Mouse (Mus musculus): ENCODE measurements at regions not wholly inside any gene's neighbourhood (a gene's known extent, or its start where the extent isn't known, plus 50 kb on each side); places are given as distances from the start of the nearest gene placed in this dataset.
A peak's percentile ranks its signal among the peaks of the same experiment; 100 is the strongest.

DNA sequence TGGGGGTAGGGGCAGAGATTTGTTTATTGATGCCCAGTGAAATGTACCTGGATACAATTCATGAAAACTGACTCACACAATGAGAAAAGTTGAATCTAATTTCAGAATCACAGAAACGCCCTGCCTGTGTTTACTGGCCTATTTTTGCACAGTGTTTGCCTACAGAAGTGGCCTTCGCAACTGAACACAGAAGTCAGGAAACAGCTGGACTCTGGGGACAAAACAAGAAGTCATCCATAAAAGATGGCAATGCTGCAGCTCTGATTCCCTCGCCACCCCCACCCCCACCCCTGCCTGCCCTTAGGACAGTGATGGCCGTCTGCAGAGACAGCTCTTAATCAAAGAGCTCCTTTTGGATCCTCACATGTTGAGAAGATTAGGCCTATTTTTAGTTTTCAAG is 150.0 kb upstream of the Galnt5 start:
- no peak overlapping the region for H3K27ac ChIP-seq (replicated peaks)
- no peak for ATAC-seq (ENCODE audit: low FRiP score, low read depth)
- 45% methylated on average over 4 of the region's 4 CpGs for WGBS
- H3K9ac ChIP-seq (replicated peaks): no peak overlapping the region
- H3K4me1 ChIP-seq: peaks cover 18% of the 10 kb centered on the region; the same call in 1 of the 2 replicates
- no peak overlapping the region for H3K4me2 ChIP-seq (replicated peaks)
- no peaks in the 10 kb centered on the region for H3K27me3 ChIP-seq
- no peaks in the 10 kb centered on the region for H3K9me3 ChIP-seq
- no peak overlapping the region for H3K4me3 ChIP-seq
- H3K36me3 ChIP-seq: no peaks in the 10 kb centered on the region

DNA sequence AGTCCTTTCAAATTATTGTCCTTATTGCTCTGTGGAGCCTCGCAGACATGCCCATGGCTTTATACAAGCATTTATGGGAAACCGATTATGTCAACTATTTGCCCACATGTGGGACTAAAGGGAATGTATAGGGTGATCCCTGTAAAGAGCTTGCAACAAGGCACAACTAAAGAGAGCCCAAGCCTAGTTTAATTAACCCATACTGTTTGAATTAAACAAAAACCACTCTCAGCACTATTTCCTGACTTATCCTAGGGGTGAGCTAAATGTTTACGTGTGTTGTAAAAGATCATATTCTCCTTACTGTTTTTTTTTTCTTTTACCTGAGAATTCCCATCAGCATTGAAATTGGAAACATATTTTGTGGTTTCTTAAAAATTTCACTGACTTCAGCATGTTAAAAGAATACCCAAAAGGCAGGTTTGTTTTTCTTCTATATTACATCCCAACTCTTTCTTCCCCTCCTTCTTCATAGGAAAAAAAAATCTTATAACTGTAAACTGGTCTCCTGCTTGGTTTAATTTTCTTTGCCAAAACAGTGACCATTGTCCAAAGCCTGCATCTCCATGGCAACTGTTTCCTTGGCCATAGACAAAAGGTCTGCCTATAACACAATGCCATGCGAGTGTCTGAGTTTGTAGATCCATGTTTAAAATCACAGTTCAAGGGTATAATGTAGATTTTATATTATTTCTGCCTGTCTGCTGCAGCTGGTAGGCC is 148.2 kb upstream of the Galnt5 start:
- Histone ChIP-seq H3K4me1 (peaks cover 18% of the 10 kb centered on the region; the same call in 1 of the 2 replicates), H3K36me3 (no peaks in the 10 kb centered on the region), H3K9me3 (no peaks in the 10 kb centered on the region), H3K4me3 (no peak overlapping the region), H3K4me2 (replicated peaks) (no peak overlapping the region), H3K27ac (replicated peaks) (no peak overlapping the region), H3K27me3 (no peaks in the 10 kb centered on the region), H3K9ac (replicated peaks) (no peak overlapping the region)
- peak; percentile 57; the same call in 1 of the 2 replicates for ATAC-seq (ENCODE audit: low FRiP score, low read depth)
- WGBS: 41% methylated on average over 4 of the region's 4 CpGs

GRCm38 (mm10) chr2:57850058-57850400 is 147.7 kb upstream of the Galnt5 start:
- Histone ChIP-seq H3K9me3 (no peaks in the 10 kb centered on the region), H3K9ac (replicated peaks) (no peak overlapping the region), H3K36me3 (no peaks in the 10 kb centered on the region), H3K27ac (replicated peaks) (no peak overlapping the region; the same call in 1 of the 2 replicates), H3K4me3 (no peak overlapping the region), H3K4me1 (peaks cover 18% of the 10 kb centered on the region; the same call in 1 of the 2 replicates), H3K4me2 (replicated peaks) (no peak overlapping the region), H3K27me3 (no peaks in the 10 kb centered on the region)
- whole genome bisulfite sequencing: 35% methylated on average over 5 of the region's 5 CpGs
- peak; percentile 67; the same call in 1 of the 2 replicates for ATAC-seq (ENCODE audit: low FRiP score, low read depth)

- Histone ChIP-seq H3K9ac (replicated peaks) (no peak overlapping the region), H3K9me3 (no peaks in the 10 kb centered on the region), H3K36me3 (no peaks in the 10 kb centered on the region), H3K4me3 (no peak overlapping the region), H3K27ac (replicated peaks) (no peak overlapping the region), H3K4me1 (no peaks in the 10 kb centered on the region), H3K4me2 (replicated peaks) (no peak overlapping the region), H3K27me3 (no peaks in the 10 kb centered on the region)
- 84% methylated on average over 14 of the region's 14 CpGs for WGBS
- ATAC-seq (ENCODE audit: low FRiP score, low read depth): no peak
Observed at GRCm38 (mm10) chr2:57856524-57857107, 141.1 kb upstream of the Galnt5 start.

GRCm38 (mm10) chr2:57865289-57865688 is 132.4 kb upstream of the Galnt5 start:
- H3K27ac ChIP-seq (replicated peaks): no peak overlapping the region
- no peak overlapping the region for H3K9ac ChIP-seq (replicated peaks)
- H3K27me3 ChIP-seq: no peaks in the 10 kb centered on the region
- WGBS: 64% methylated on average over 1 of the region's 1 CpGs
- no peak overlapping the region for H3K4me3 ChIP-seq
- H3K9me3 ChIP-seq: no peaks in the 10 kb centered on the region
- no peak for ATAC-seq (ENCODE audit: low FRiP score, low read depth)
- H3K4me1 ChIP-seq: no peaks in the 10 kb centered on the region
- no peaks in the 10 kb centered on the region for H3K36me3 ChIP-seq
- no peak overlapping the region for H3K4me2 ChIP-seq (replicated peaks)

DNA sequence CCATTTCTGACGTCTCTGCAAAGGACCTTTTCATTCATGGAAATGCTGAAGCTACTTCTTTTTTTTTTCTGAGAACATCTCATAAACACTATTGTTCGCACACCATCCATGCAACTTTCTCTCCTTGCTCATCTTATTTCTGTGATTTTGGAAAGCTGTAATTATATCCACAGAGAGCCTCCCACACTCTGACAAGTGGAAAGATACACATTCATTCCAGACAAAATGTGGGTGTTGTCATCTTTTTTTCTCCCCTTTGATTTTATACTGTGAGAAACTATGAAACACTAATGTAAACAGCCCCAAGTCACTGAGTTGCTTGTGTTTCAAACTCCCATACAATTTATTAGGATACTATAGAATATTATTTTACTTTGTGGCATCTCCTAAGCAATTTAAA is 129.6 kb upstream of the Galnt5 start:
- Histone ChIP-seq H3K4me3 (no peak overlapping the region), H3K4me1 (no peaks in the 10 kb centered on the region), H3K27ac (replicated peaks) (no peak overlapping the region), H3K36me3 (no peaks in the 10 kb centered on the region), H3K27me3 (no peaks in the 10 kb centered on the region), H3K9ac (replicated peaks) (no peak overlapping the region), H3K9me3 (no peaks in the 10 kb centered on the region), H3K4me2 (replicated peaks) (no peak overlapping the region)
- ATAC-seq (ENCODE audit: low FRiP score, low read depth): no peak
- WGBS: 80% methylated on average over 2 of the region's 2 CpGs

- no peak overlapping the region for H3K27ac ChIP-seq (replicated peaks)
- ATAC-seq (ENCODE audit: low FRiP score, low read depth): no peak
- no peak overlapping the region for H3K9ac ChIP-seq (replicated peaks)
- H3K4me2 ChIP-seq (replicated peaks): no peak overlapping the region
- H3K9me3 ChIP-seq: no peaks in the 10 kb centered on the region
- H3K4me1 ChIP-seq: no peaks in the 10 kb centered on the region
- no peaks in the 10 kb centered on the region for H3K36me3 ChIP-seq
- H3K27me3 ChIP-seq: no peaks in the 10 kb centered on the region
- 90% methylated on average over 7 of the region's 7 CpGs for WGBS
- H3K4me3 ChIP-seq: no peak overlapping the region
Observed at GRCm38 (mm10) chr2:57900168-57900567, 97.5 kb upstream of the Galnt5 start.

DNA sequence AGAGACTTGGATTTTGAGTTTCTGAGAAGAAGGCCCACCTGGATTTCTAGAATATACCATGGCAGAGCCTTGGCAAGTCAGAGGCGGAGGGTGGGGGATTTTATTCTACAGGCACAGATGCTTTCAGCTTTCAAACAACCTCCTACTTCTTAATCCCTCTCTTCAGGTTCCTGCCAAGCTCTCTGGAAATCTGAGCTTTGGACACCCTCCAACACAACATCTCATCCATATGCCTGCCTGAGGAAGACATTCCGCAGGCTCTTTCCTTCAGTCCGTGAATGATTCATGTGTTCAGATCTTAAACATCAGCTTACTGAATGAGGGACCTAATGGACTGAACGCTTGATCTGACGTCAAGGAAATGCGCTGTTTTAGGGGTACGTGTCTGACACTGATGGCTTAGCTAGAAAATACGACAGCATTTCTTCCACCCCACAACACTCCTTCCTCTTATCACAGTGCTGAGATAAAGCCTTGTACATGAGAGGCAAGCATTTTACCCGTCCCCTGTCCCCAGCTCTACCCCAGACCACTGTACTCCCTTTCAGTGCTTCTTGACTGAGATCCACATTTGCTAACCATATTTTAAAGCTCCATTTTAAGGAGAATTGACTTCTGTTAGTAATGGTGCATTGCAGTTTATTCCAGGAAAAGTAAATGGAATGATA is 97.0 kb upstream of the Galnt5 start:
- H3K9me3 ChIP-seq: no peaks in the 10 kb centered on the region
- H3K27ac ChIP-seq (replicated peaks): no peak overlapping the region
- ATAC-seq (ENCODE audit: low FRiP score, low read depth): no peak
- no peak overlapping the region for H3K4me3 ChIP-seq
- H3K4me1 ChIP-seq: no peaks in the 10 kb centered on the region
- H3K27me3 ChIP-seq: no peaks in the 10 kb centered on the region
- no peak overlapping the region for H3K9ac ChIP-seq (replicated peaks)
- 84% methylated on average over 9 of the region's 9 CpGs for WGBS
- H3K4me2 ChIP-seq (replicated peaks): no peak overlapping the region
- H3K36me3 ChIP-seq: no peaks in the 10 kb centered on the region

- no peaks in the 10 kb centered on the region for H3K27me3 ChIP-seq
- H3K27ac ChIP-seq (replicated peaks): no peak overlapping the region
- no peaks in the 10 kb centered on the region for H3K9me3 ChIP-seq
- no peaks in the 10 kb centered on the region for H3K36me3 ChIP-seq
- no peak overlapping the region for H3K4me3 ChIP-seq
- no peak for ATAC-seq (ENCODE audit: low FRiP score, low read depth)
- 98% methylated on average over 2 of the region's 2 CpGs for WGBS
- H3K9ac ChIP-seq (replicated peaks): no peak overlapping the region
- H3K4me2 ChIP-seq (replicated peaks): no peak overlapping the region
- no peaks in the 10 kb centered on the region for H3K4me1 ChIP-seq
Observed at GRCm38 (mm10) chr2:57905184-57905583, 92.5 kb upstream of the Galnt5 start.

DNA sequence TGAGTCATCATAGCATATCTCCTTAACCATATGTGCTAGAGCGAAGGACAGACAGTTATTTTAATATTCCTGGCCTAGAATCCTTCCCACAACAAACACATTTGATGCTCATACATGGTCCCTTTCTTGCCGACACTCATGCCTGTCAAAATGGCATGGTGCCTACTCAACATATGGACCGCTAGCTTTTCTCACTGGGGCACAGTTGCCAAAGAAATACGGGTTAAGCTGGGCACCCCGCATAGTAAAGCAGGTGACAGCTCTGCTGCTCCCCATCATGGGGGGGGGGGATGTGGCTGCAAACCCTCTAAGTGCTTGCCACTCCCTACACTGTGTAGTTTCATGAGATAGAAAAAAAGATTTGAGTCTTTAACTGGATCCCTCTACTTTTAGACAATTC is 90.7 kb upstream of the Galnt5 start:
- no peak overlapping the region for H3K4me2 ChIP-seq (replicated peaks)
- H3K4me1 ChIP-seq: no peaks in the 10 kb centered on the region
- ATAC-seq (ENCODE audit: low FRiP score, low read depth): no peak
- H3K27ac ChIP-seq (replicated peaks): no peak overlapping the region
- no peak overlapping the region for H3K4me3 ChIP-seq
- H3K36me3 ChIP-seq: no peaks in the 10 kb centered on the region
- no peak overlapping the region for H3K9ac ChIP-seq (replicated peaks)
- 87% methylated on average over 5 of the region's 5 CpGs for whole genome bisulfite sequencing
- no peaks in the 10 kb centered on the region for H3K27me3 ChIP-seq
- H3K9me3 ChIP-seq: no peaks in the 10 kb centered on the region

DNA sequence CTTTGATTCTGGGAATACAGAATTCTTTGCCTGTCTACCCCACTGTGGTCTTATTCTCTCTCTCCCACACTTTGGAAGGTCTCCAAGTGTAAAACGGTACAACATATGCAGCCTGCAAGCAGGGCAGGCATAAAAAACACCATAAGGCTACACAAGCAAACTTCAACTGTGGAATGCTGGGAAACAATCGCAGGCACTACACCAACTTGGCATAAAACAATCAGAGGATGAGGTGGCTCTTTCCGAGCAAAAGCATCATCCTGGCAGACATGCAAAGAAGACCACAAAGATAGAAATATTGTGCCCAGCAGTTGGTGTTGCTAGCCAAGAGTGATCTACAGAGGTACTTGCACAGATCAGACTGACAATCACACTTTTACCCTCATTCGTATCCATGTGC is 88.0 kb upstream of the Galnt5 start:
- no peak for ATAC-seq (ENCODE audit: low FRiP score, low read depth)
- H3K4me1 ChIP-seq: no peaks in the 10 kb centered on the region
- WGBS: 94% methylated on average over 4 of the region's 4 CpGs

DNA sequence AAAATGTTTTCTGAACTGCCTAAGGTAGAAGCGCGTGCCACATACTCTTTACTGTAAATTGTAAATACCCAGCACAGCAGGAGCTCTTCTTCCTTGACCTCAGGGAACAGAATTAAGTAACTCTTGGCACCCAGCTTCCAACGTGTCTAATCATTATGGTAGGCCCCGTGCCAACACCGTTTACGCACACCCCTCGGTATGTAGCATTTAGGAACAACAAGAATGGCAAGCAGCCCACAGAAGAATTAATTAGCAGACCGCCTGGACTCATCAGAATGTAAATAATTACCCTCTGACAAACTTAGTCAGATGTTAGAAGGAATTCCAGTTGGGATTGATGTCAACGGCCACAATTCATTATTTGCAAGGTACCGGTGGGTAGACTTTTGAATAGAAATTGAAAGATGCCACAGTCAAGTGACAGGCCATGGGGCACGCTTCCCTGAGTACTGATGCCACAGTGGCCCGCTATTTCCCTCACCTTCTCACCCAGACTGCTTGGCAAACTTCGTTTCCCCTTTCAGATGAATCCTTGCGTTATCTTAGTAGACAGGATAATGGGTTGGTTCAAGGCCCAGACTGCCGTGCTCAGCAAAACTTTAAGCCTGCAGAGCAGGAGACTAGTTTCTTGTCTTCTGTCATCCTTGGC is 81.2 kb upstream of the Galnt5 start:
- Histone ChIP-seq H3K27ac (replicated peaks) (no peak overlapping the region), H3K4me3 (no peak overlapping the region), H3K4me2 (replicated peaks) (no peak overlapping the region), H3K9me3 (no peaks in the 10 kb centered on the region), H3K9ac (replicated peaks) (no peak overlapping the region), H3K36me3 (no peaks in the 10 kb centered on the region), H3K27me3 (peaks cover 4% of the 10 kb centered on the region; the same call in 1 of the 2 replicates), H3K4me1 (no peaks in the 10 kb centered on the region)
- 0 out of 2 replicates have a peak, but pooled peaks have one; percentile 34 for ATAC-seq (ENCODE audit: low FRiP score, low read depth)
- 83% methylated on average over 15 of the region's 15 CpGs for WGBS

More for the DNA sequence above, 88.0 kb upstream of the Galnt5 start:
- H3K27me3 ChIP-seq: no peaks in the 10 kb centered on the region
- no peak overlapping the region for H3K9ac ChIP-seq (replicated peaks)
- H3K9me3 ChIP-seq: no peaks in the 10 kb centered on the region
- no peaks in the 10 kb centered on the region for H3K36me3 ChIP-seq
- H3K4me3 ChIP-seq: no peak overlapping the region
- H3K27ac ChIP-seq (replicated peaks): no peak overlapping the region
- H3K4me2 ChIP-seq (replicated peaks): no peak overlapping the region

Measured in midbrain, embryonic 12.5 days (tissue).